ENCODE assay signal across 8 mouse cellular contexts in the genomic region with DNA sequence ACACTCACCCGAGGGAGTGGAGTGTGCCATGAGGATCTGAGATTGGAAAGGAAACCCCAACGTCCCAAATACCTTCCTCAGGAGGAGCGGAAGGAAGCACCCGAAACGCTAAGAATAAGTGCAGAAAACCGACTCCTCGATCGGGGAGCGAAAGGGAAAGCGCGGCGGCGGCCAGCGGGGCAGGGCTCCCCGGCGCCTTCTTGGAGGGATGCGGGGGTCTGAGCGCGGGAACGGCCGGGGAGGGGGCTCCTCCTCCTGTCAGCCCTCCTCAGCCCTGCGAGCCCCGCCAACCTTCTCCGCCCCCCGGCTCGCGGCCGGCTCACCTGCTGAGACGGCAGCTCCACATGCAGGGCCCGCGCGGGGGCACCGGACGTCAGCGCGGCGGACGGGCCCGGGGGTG. TPM values are rescaled to one million over a fixed set of nuclear protein-coding genes. Genes with fewer than 3 reads are reported as not detected.
DNase-seq lines count a peak whose midpoint lies in the region; ATAC-seq lines count a peak whose summit lies in the region.

No protein-coding gene starts in this region.

- WGBS in heart, embryonic 11.5 days (ENCODE audit: insufficient replicate concordance), result 1% methylated on average over 26 of the region's 39 CpGs
- under 1% methylated on average over 36 of the region's 39 CpGs for WGBS in intestine, embryonic 15.5 days
- under 1% methylated on average over 32 of the region's 39 CpGs for WGBS in neural tube, embryonic 13.5 days

- no peaks in the 10 kb centered on the region for H3K36me3 ChIP-seq in heart, embryonic 11.5 days (ENCODE audit: control insufficient read depth, insufficient read depth, low read length)
- no peaks in the 10 kb centered on the region for H3K36me3 ChIP-seq in intestine, embryonic 15.5 days
- no peaks in the 10 kb centered on the region for H3K36me3 ChIP-seq in neural tube, embryonic 13.5 days

- H3K27ac ChIP-seq in heart, embryonic 11.5 days (ENCODE audit: low read depth, low read length), result peak overlapping the region; percentile 85
- peak overlapping the region; percentile 93 for H3K27ac ChIP-seq in intestine, embryonic 15.5 days
- peak overlapping the region; percentile 93 for H3K27ac ChIP-seq in neural tube, embryonic 13.5 days (replicated peaks)

- peak overlapping the region; percentile 92 for H3K9ac ChIP-seq in heart, embryonic 11.5 days (ENCODE audit: low read depth, low read length)
- peak overlapping the region; percentile 81 for H3K9ac ChIP-seq in intestine, embryonic 15.5 days
- peak overlapping the region; percentile 92 for H3K9ac ChIP-seq in neural tube, embryonic 13.5 days

- H3K4me2 ChIP-seq in heart, embryonic 11.5 days, result peak overlapping the region; percentile 89
- peak overlapping the region; percentile 74 for H3K4me2 ChIP-seq in intestine, embryonic 15.5 days (replicated peaks)
- H3K4me2 ChIP-seq in neural tube, embryonic 13.5 days, result peak overlapping the region; percentile 77

- DNase-seq in heart, adult 8-10 months (ENCODE audit: low spot score), result no peak
- peak; percentile 52 to 56 for DNase-seq in thymus, postnatal 10 days (ENCODE audit: low spot score in 2 of 2)
- DNase-seq in thymus, adult 18-20 months, result no peak
- no peak for DNase-seq in spleen, adult 12 weeks (ENCODE audit: low spot score)

- H3K27me3 ChIP-seq in heart, embryonic 11.5 days (ENCODE audit: control insufficient read depth, insufficient read depth, low read length), result no peaks in the 10 kb centered on the region
- H3K27me3 ChIP-seq in intestine, embryonic 15.5 days (replicated peaks), result no peaks in the 10 kb centered on the region
- H3K27me3 ChIP-seq in neural tube, embryonic 13.5 days, result no peaks in the 10 kb centered on the region

- peak overlapping the region; percentile 95 for H3K4me3 ChIP-seq in heart, embryonic 11.5 days (ENCODE audit: low read depth, low read length)
- peak overlapping the region; percentile 88 for H3K4me3 ChIP-seq in intestine, embryonic 15.5 days (replicated peaks)
- peak overlapping the region; percentile 98 for H3K4me3 ChIP-seq in neural tube, embryonic 13.5 days

- H3K9me3 ChIP-seq in heart, embryonic 11.5 days (replicated peaks; ENCODE audit: control insufficient read depth, low read length), result no peaks in the 10 kb centered on the region
- no peaks in the 10 kb centered on the region for H3K9me3 ChIP-seq in intestine, embryonic 15.5 days
- no peaks in the 10 kb centered on the region for H3K9me3 ChIP-seq in neural tube, embryonic 13.5 days

- ATAC-seq in heart, embryonic 11.5 days (replicated peaks; ENCODE audit: insufficient number of reproducible peaks, low FRiP score, low TSS enrichment), result 0 out of 2 replicates have a peak, but pooled peaks have one; percentile 2
- no peak; the same call in 1 of the 2 replicates for ATAC-seq in intestine, embryonic 15.5 days
- ATAC-seq in neural tube, embryonic 13.5 days (ENCODE audit: low read depth), result peak; percentile 12
- no peak for ATAC-seq in erythroid progenitor cell, adult 5-6 weeks (replicated peaks; ENCODE audit: low FRiP score, poor library complexity, severe bottlenecking)

- H3K4me1 ChIP-seq in heart, embryonic 11.5 days (ENCODE audit: control insufficient read depth, insufficient read depth, low read length), result peaks cover 9% of the 10 kb centered on the region
- peaks cover 13% of the 10 kb centered on the region for H3K4me1 ChIP-seq in intestine, embryonic 15.5 days (replicated peaks)
- H3K4me1 ChIP-seq in neural tube, embryonic 13.5 days (replicated peaks), result peaks cover 25% of the 10 kb centered on the region

RNA-seq across cellular contexts. Expression of a gene that starts 0.4 kb away (rescaled TPM):
- polyA plus RNA-seq in heart, embryonic 11.5 days (2014; fragmentation: Nextera tagmentation; extraction: Ambion mirVana), result 14.5 and 16.7 TPM in 2 replicates
- total RNA-seq in heart, adult 8-10 months (2022), result 10 to 100 TPM; 17.5 to 22.1 (median 20.3) TPM
- polyA plus RNA-seq in intestine, embryonic 15.5 days (2015; fragmentation: Nextera tagmentation; extraction: Ambion mirVana), result 20.5 and 20.9 TPM in 2 replicates
- polyA plus RNA-seq in neural tube, embryonic 13.5 days (2015; fragmentation: Nextera tagmentation; extraction: Ambion mirVana), result 15.8 and 16.6 TPM in 2 replicates
- total RNA-seq in erythroid progenitor cell, adult 5-6 weeks (2015; ENCODE audit: low replicate concordance), result 10.5 and 32.4 TPM in 2 replicates
- 9.6 and 15.6 TPM in 2 replicates for total RNA-seq in erythroid progenitor cell, adult 5-6 weeks (2017; ENCODE audit: low replicate concordance)

RNA-seq across cellular contexts. Expression of a gene that starts 42.0 kb away (rescaled TPM):
- 8.4 and 8.7 TPM in 2 replicates for polyA plus RNA-seq in heart, embryonic 11.5 days (2014; fragmentation: Nextera tagmentation; extraction: Ambion mirVana)
- total RNA-seq in heart, adult 8-10 months (2022), result 100 to 1,000 TPM; 341 to 454 (median 381) TPM
- polyA plus RNA-seq in intestine, embryonic 15.5 days (2015; fragmentation: Nextera tagmentation; extraction: Ambion mirVana), result 176 and 204 TPM in 2 replicates
- polyA plus RNA-seq in neural tube, embryonic 13.5 days (2015; fragmentation: Nextera tagmentation; extraction: Ambion mirVana), result 14.2 and 15.7 TPM in 2 replicates
- 0.42 and 7.6 TPM in 2 replicates for total RNA-seq in erythroid progenitor cell, adult 5-6 weeks (2015; ENCODE audit: low replicate concordance)
- total RNA-seq in erythroid progenitor cell, adult 5-6 weeks (2017; ENCODE audit: low replicate concordance), result 0.90 and 2.8 TPM in 2 replicates

Comparison
In these comparisons a context has a peak if more than half of its experiments do, and no peak if none do; other contexts are left out.
1. DNase-seq: peak in thymus, postnatal 10 days (2 of 2); none in heart, adult 8-10 months (single experiment), thymus, adult 18-20 months (0 of 2) and spleen, adult 12 weeks (single experiment).
2. ATAC-seq: peak in heart, embryonic 11.5 days (single experiment) and neural tube, embryonic 13.5 days (single experiment); none in intestine, embryonic 15.5 days (single experiment) and erythroid progenitor cell, adult 5-6 weeks (single experiment).
3. RNA of a gene that starts 42.0 kb away (polyA plus RNA-seq): 176 to 204 TPM in intestine, embryonic 15.5 days; 14.2 to 15.7 TPM in neural tube, embryonic 13.5 days and 8.4 to 8.7 TPM in heart, embryonic 11.5 days; every median in the first group is over 10 times any median in the second.
4. Peak in every context shown above with its lines, with median percentiles within 50 percentile points of each other: H3K27ac ChIP-seq, H3K4me2 ChIP-seq, H3K4me3 ChIP-seq and H3K9ac ChIP-seq.